Mouse (Mus musculus) CH12.LX (cell line): ENCODE data around the gene Mmp8. TPM values are rescaled to one million over a fixed set of nuclear protein-coding genes. Genes with fewer than 3 reads are reported as not detected.

Experiments used
- DNase-seq: peaks from one replicate; pipeline ENCODE4 v3.0.0-alpha.2; 2013; ENCODE audit errors: extremely low read depth
- H3K27ac ChIP-seq: 2 replicates; pipeline ENCODE4 v1.5.1; 2012; ENCODE audit warnings: low read depth, mild to moderate bottlenecking, control low read depth, moderate library complexity; ENCODE audit not compliant: insufficient read depth
- H3K27me3 ChIP-seq: replicated peaks from 2 replicates; pipeline ENCODE3; 2012; ENCODE audit warnings: inconsistent platforms
- H3K36me3 ChIP-seq, 2 experiments: replicated peaks in 1 of 2; 2 replicates each; pipeline versions ENCODE3 to v1.6.1; 2012; ENCODE audit warnings: inconsistent platforms in 1 of 2, low read length in 1 of 2, mild to moderate bottlenecking in 1 of 2, mixed read lengths in 1 of 2, moderate library complexity in 1 of 2; ENCODE audit not compliant: control insufficient read depth in 1 of 2, insufficient read depth in 1 of 2
- H3K4me1 ChIP-seq, 2 experiments: 2 replicates each; pipeline ENCODE4 v1.6.1; 2012; ENCODE audit warnings: inconsistent platforms in 1 of 2, moderate library complexity in 1 of 2; ENCODE audit not compliant: insufficient read depth in 2 of 2, control insufficient read depth in 1 of 2
- H3K4me2 ChIP-seq: 2 replicates; pipeline ENCODE4 v1.6.1; 2012; ENCODE audit warnings: low read depth, mild to moderate bottlenecking, control low read depth; ENCODE audit not compliant: poor library complexity, insufficient read depth, severe bottlenecking
- H3K4me3 ChIP-seq, 3 experiments: fragments of 150-350 bp in 1 of 3; sonication (generic) in 1 of 3; replicated peaks in 1 of 3; 2 replicates each; pipeline versions ENCODE3 to v1.5.1; 2011 to 2012; ENCODE audit warnings: low read depth in 2 of 3, low read length in 2 of 3, mild to moderate bottlenecking in 2 of 3, moderate library complexity in 2 of 3, control low read depth in 1 of 3, improper control_type of control experiment in 1 of 3, inconsistent platforms in 1 of 3, mixed read lengths in 1 of 3; ENCODE audit not compliant: poor library complexity in 1 of 3
- H3K79me2 ChIP-seq: replicated peaks from 2 replicates; pipeline ENCODE4 v1.6.1; 2012; ENCODE audit warnings: mild to moderate bottlenecking, moderate library complexity; ENCODE audit not compliant: control insufficient read depth, poor library complexity, insufficient read depth, severe bottlenecking; ENCODE audit errors: extremely low read depth
- H3K9ac ChIP-seq: 2 replicates; pipeline ENCODE4 v1.6.1; 2012; ENCODE audit warnings: low read depth, mild to moderate bottlenecking, control low read depth, moderate library complexity; ENCODE audit not compliant: insufficient read depth
- H3K9me3 ChIP-seq: replicated peaks from 2 replicates; pipeline ENCODE3; 2012; ENCODE audit warnings: low read length, inconsistent platforms, mixed read lengths
- CHD1 ChIP-seq: IDR thresholded peaks from 2 replicates; pipeline ENCODE4 v1.6.1; 2012; ENCODE audit warnings: low read depth, low read length, improper control_type of control experiment, inconsistent platforms
- ELF1 ChIP-seq: IDR thresholded peaks from 2 replicates; pipeline ENCODE4 v1.6.1; 2014; ENCODE audit warnings: low read depth, mild to moderate bottlenecking, inconsistent platforms, low read length, improper control_type of control experiment
- EP300 ChIP-seq: IDR thresholded peaks from 2 replicates; pipeline ENCODE4 v1.6.1; 2011; ENCODE audit warnings: low read length, improper control_type of control experiment
- ETS1 ChIP-seq: conservative IDR thresholded peaks from 2 replicates; pipeline ENCODE4 v1.6.1; 2012; ENCODE audit warnings: low read depth, mild to moderate bottlenecking, inconsistent platforms, low read length, improper control_type of control experiment, moderate library complexity
- JUN ChIP-seq: IDR thresholded peaks from 2 replicates; pipeline ENCODE4 v1.6.1; 2011; ENCODE audit warnings: low read depth, mild to moderate bottlenecking, low read length, improper control_type of control experiment, moderate library complexity; ENCODE audit not compliant: insufficient read depth
- JUND ChIP-seq: conservative IDR thresholded peaks from 2 replicates; pipeline ENCODE4 v1.6.1; 2011; ENCODE audit warnings: low read depth, low read length, improper control_type of control experiment
- KAT2A ChIP-seq: IDR thresholded peaks from 2 replicates; pipeline ENCODE4 v1.6.1; 2012; ENCODE audit warnings: low read length, improper control_type of control experiment, inconsistent platforms; ENCODE audit not compliant: insufficient replicate concordance
- MEF2A ChIP-seq: IDR thresholded peaks from 2 replicates; pipeline ENCODE4 v1.6.1; 2014; ENCODE audit warnings: low read depth, mild to moderate bottlenecking, inconsistent platforms, low read length, improper control_type of control experiment, borderline replicate concordance
- MXI1 ChIP-seq: IDR thresholded peaks from 2 replicates; pipeline ENCODE4 v1.6.1; 2011; ENCODE audit warnings: mild to moderate bottlenecking, low read depth, low read length, improper control_type of control experiment
- PAX5 ChIP-seq: IDR thresholded peaks from 2 replicates; pipeline ENCODE4 v1.6.1; 2012; ENCODE audit warnings: low read length, inconsistent platforms, mixed read lengths
- RAD21 ChIP-seq: IDR thresholded peaks from 2 replicates; pipeline ENCODE4 v1.6.1; 2011; ENCODE audit warnings: low read depth, mild to moderate bottlenecking, low read length, improper control_type of control experiment, moderate library complexity
- RCOR1 ChIP-seq: conservative IDR thresholded peaks from 2 replicates; pipeline ENCODE4 v1.6.1; 2012; ENCODE audit warnings: low read depth, mild to moderate bottlenecking, inconsistent platforms, low read length, improper control_type of control experiment
- SMC3 ChIP-seq: IDR thresholded peaks from 2 replicates; pipeline ENCODE4 v1.6.1; 2011; ENCODE audit warnings: low read depth, low read length, improper control_type of control experiment
- TBP ChIP-seq: conservative IDR thresholded peaks from 2 replicates; pipeline ENCODE4 v1.6.1; 2011; ENCODE audit warnings: low read depth, low read length, improper control_type of control experiment
- TCF12 ChIP-seq: IDR thresholded peaks from 2 replicates; pipeline ENCODE4 v1.6.1; 2014; ENCODE audit warnings: low read depth, mild to moderate bottlenecking, inconsistent platforms, low read length, improper control_type of control experiment
- UBTF ChIP-seq: IDR thresholded peaks from 2 replicates; pipeline ENCODE4 v1.6.1; 2012; ENCODE audit warnings: low read depth, mild to moderate bottlenecking, inconsistent platforms, low read length, improper control_type of control experiment, moderate library complexity
- USF1 ChIP-seq: IDR thresholded peaks from 2 replicates; pipeline ENCODE4 v1.6.1; 2014; ENCODE audit warnings: low read depth, mild to moderate bottlenecking, inconsistent platforms, low read length, improper control_type of control experiment
- USF2 ChIP-seq: conservative IDR thresholded peaks from 2 replicates; pipeline ENCODE4 v1.6.1; 2011; ENCODE audit warnings: low read depth, low read length, improper control_type of control experiment
- ZC3H11A ChIP-seq: IDR thresholded peaks from 2 replicates; pipeline ENCODE4 v1.6.1; 2012; ENCODE audit warnings: low read depth, mild to moderate bottlenecking, inconsistent platforms, low read length, improper control_type of control experiment
- ZKSCAN1 ChIP-seq: IDR thresholded peaks from 2 replicates; pipeline ENCODE4 v1.6.1; 2012; ENCODE audit warnings: low read depth, inconsistent platforms, low read length, improper control_type of control experiment, borderline replicate concordance
- dilution Hi-C: fragments of 300-500 bp; cut with MboI; formaldehyde crosslinking; loops from 2 replicates; pipeline ENCODE4 v1.14.3; 2020; ENCODE audit warnings: low sequenced_read_pairs; ENCODE audit not compliant: extremely low pct_unique_long_range_greater_than_20kb, extremely low pct_ligation_motif_present
- in situ Hi-C: fragments of 300-500 bp; cut with MboI; formaldehyde crosslinking; loops from 3 replicates; pipeline ENCODE4 v1.14.3; 2019; ENCODE audit warnings: low sequenced_read_pairs, low pct_ligation_motif_present, low pct_unique_long_range_greater_than_20kb, mixed read lengths
- polyA plus RNA-seq: library from polyadenylated mRNA; unstranded; fragments of >175 nt; gene quantifications from 2 replicates; pipeline ENCODE4 v1.2.1, GENCODE M21; 2012; ENCODE audit warnings: low read depth; ENCODE audit not compliant: insufficient read length
- total RNA-seq, 2 experiments: library from RNA; depleted of rRNA; stranded (reverse); fragments of 300-350 nt in 1 of 2; fragments of >200 nt in 1 of 2; gene quantifications; 2 replicates each; pipeline ENCODE4 v1.2.3; 2012 to 2014

Gene Mmp8
- total and polyA plus RNA-seq, 3 experiments: not detected

DNA sequence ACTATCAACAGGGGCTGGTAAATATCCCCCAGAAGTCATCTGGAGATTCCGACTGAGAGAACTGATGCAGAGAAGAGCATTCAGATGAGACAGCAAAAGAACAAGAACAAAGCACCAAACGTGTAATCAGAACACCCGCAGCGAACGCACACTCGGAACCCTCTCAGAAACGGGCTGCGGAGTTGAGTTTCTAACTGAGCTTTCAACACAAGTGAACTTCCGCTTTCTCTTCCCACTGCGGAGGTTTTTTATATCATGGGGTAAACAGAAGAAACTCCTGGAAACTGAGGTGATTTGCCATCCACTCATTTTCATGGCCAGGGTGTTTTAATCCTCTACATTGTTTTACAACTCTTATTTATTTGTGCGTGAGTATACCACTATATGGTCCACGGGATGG is 47.4 kb downstream of the Mmp8 start:
- peaks cover 3% of the 10 kb centered on the region for H3K9me3 ChIP-seq
- no peak for DNase-seq
- H3K79me2 ChIP-seq: no peaks in the 10 kb centered on the region
- no peak overlapping the region for H3K27ac ChIP-seq
- no peak overlapping the region for H3K9ac ChIP-seq
- no peak overlapping the region; the same call in 1 of the 2 replicates for H3K4me2 ChIP-seq
- dilution Hi-C loops (no loop called here), in situ Hi-C loops (loop anchor here (10.0 kb wide), 1 partner anchor 289 kb away; no protein-coding TSS in a partner anchor)
- no peak overlapping the region for H3K4me3 ChIP-seq
- H3K4me1 ChIP-seq: no peaks in the 10 kb centered on the region
- TF ChIP-seq JUND: no peak
- TF ChIP-seq JUN: no peak
- TF ChIP-seq MXI1: no peak
- TF ChIP-seq RCOR1: no peak
- TF ChIP-seq MEF2A: no peak
- no peak for TF ChIP-seq USF2
- no peak for TF ChIP-seq RAD21
- no peak for TF ChIP-seq USF1
- no peak for TF ChIP-seq ETS1
- TF ChIP-seq TBP: no peak
- TF ChIP-seq ZC3H11A: no peak
- no peak for TF ChIP-seq KAT2A
- no peak for TF ChIP-seq ELF1
- TF ChIP-seq ZKSCAN1: no peak
- TF ChIP-seq UBTF: no peak
- TF ChIP-seq SMC3: no peak
- TF ChIP-seq EP300: no peak
- TF ChIP-seq TCF12: no peak
- TF ChIP-seq PAX5: no peak
- no peak for TF ChIP-seq CHD1
- H3K27me3 ChIP-seq: no peaks in the 10 kb centered on the region
- no peaks in the 10 kb centered on the region for H3K36me3 ChIP-seq

Other genes with a start within 250 kb of the Mmp8 start
- gene Mmp12, start 214.1 kb upstream of the Mmp8 start, total RNA-seq (2012; rRNA removed): not detected in 2 replicates
- gene Mmp12, start 214.1 kb upstream of the Mmp8 start, total RNA-seq (2014; rRNA removed): 0.11 TPM in 1 of 2 replicates, not detected in the other
- gene Mmp12, start 214.1 kb upstream of the Mmp8 start, polyA plus RNA-seq: not detected in 2 replicates
- gene Mmp1b, start 170.4 kb upstream of the Mmp8 start, total RNA-seq (2012; rRNA removed): not detected in 2 replicates
- gene Mmp1b, start 170.4 kb upstream of the Mmp8 start, total RNA-seq (2014; rRNA removed): not detected in 2 replicates
- gene Mmp1b, start 170.4 kb upstream of the Mmp8 start, polyA plus RNA-seq: 0.16 TPM in 1 of 2 replicates, not detected in the other
- gene Mmp3, start 112.6 kb upstream of the Mmp8 start, total RNA-seq (2012; rRNA removed): 0.08 TPM in 1 of 2 replicates, not detected in the other
- not detected in 2 replicates for gene Mmp3, start 112.6 kb upstream of the Mmp8 start, total RNA-seq (2014; rRNA removed)
- not detected in 2 replicates for gene Mmp3, start 112.6 kb upstream of the Mmp8 start, polyA plus RNA-seq
- gene Mmp10, start 56.1 kb upstream of the Mmp8 start, total RNA-seq (2012; rRNA removed): 1.9 and 3.1 TPM in 2 replicates
- 4.2 TPM in 2 replicates for gene Mmp10, start 56.1 kb upstream of the Mmp8 start, total RNA-seq (2014; rRNA removed)
- gene Mmp10, start 56.1 kb upstream of the Mmp8 start, polyA plus RNA-seq: 1.4 and 1.5 TPM in 2 replicates
- gene Mmp27, start 12.9 kb downstream of the Mmp8 start, total RNA-seq (2012; rRNA removed): not detected in 2 replicates
- not detected in 2 replicates for gene Mmp27, start 12.9 kb downstream of the Mmp8 start, total RNA-seq (2014; rRNA removed)
- gene Mmp27, start 12.9 kb downstream of the Mmp8 start, polyA plus RNA-seq: not detected in 2 replicates
- gene Mmp20, start 69.8 kb downstream of the Mmp8 start, total RNA-seq (2012; rRNA removed): 0.04 TPM in 1 of 2 replicates, not detected in the other
- 0.07 and 0.11 TPM in 2 replicates for gene Mmp20, start 69.8 kb downstream of the Mmp8 start, total RNA-seq (2014; rRNA removed)
- gene Mmp20, start 69.8 kb downstream of the Mmp8 start, polyA plus RNA-seq: not detected in 2 replicates
- gene Mmp7, start 133.6 kb downstream of the Mmp8 start, total RNA-seq (2012; rRNA removed): not detected in 2 replicates
- gene Mmp7, start 133.6 kb downstream of the Mmp8 start, total RNA-seq (2014; rRNA removed): not detected in 2 replicates
- not detected in 2 replicates for gene Mmp7, start 133.6 kb downstream of the Mmp8 start, polyA plus RNA-seq
- gene Tmem123, start 205.6 kb downstream of the Mmp8 start, total RNA-seq (2012; rRNA removed): 44.8 and 61.1 TPM in 2 replicates
- 173 and 183 TPM in 2 replicates for gene Tmem123, start 205.6 kb downstream of the Mmp8 start, total RNA-seq (2014; rRNA removed)
- gene Tmem123, start 205.6 kb downstream of the Mmp8 start, polyA plus RNA-seq: 107 and 112 TPM in 2 replicates